Mouse (Mus musculus) gastrocnemius, postnatal 4 days (tissue): ENCODE measurements around the gene Carhsp1. TPM values are rescaled to one million over a fixed set of nuclear protein-coding genes. Genes with fewer than 3 reads are reported as not detected.

Experiments used
- DNase-seq, 2 experiments: peaks; one replicate each; pipeline ENCODE4 v3.0.0; 2021 to 2022; ENCODE audit warnings: low spot score in 2 of 2, mixed read lengths in 2 of 2
- microRNA-seq: library from miRNA; unstranded; fragments of <30 nt; microRNA quantifications from one replicate; pipeline ENCODE4 v1.2.0, GENCODE M21; 2021
- total RNA-seq, 2 experiments: library from RNA; stranded (reverse); gene quantifications; 2 replicates each; pipeline ENCODE4 v1.2.3; 2021

Gene Carhsp1
- total RNA-seq, 2 experiments from 2014 or later = 44.8 to 49.2 TPM

GRCm38 (mm10) chr16:8643855-8644254, 28.1 kb downstream of the Carhsp1 start:
- DNase-seq = no peak

- DNase-seq = no peak
Observed at GRCm38 (mm10) chr16:8639466-8640191, 32.3 kb downstream of the Carhsp1 start.

- no peak for DNase-seq
Observed at GRCm38 (mm10) chr16:8638131-8638530, 33.8 kb downstream of the Carhsp1 start.

- peak; percentile 49 to 83 for DNase-seq
Observed at GRCm38 (mm10) chr16:8637217-8638051, 34.5 kb downstream of the Carhsp1 start, which contains the start of the genes Pmm2 and Tmem186. Gene Pmm2 (plus strand): TSS chr16:8637674. Gene Tmem186 (minus strand): TSS chr16:8637712.

GRCm38 (mm10) chr16:8636867-8637216, 35.1 kb downstream of the Carhsp1 start:
- DNase-seq = no peak

GRCm38 (mm10) chr16:8631428-8631827, 40.5 kb downstream of the Carhsp1 start:
- no peak for DNase-seq

- no peak for DNase-seq
Observed at GRCm38 (mm10) chr16:8630419-8630818, 41.5 kb downstream of the Carhsp1 start.

GRCm38 (mm10) chr16:8620315-8621115, 51.4 kb downstream of the Carhsp1 start:
- DNase-seq = no peak

- DNase-seq = no peak
Observed at GRCm38 (mm10) chr16:8619659-8620314, 52.2 kb downstream of the Carhsp1 start.

GRCm38 (mm10) chr16:8613447-8613846, 58.5 kb downstream of the Carhsp1 start:
- no peak for DNase-seq

GRCm38 (mm10) chr16:8613039-8613438, 58.9 kb downstream of the Carhsp1 start:
- no peak for DNase-seq

- no peak for DNase-seq
Observed at GRCm38 (mm10) chr16:8612214-8613005, 59.5 kb downstream of the Carhsp1 start.

GRCm38 (mm10) chr16:8610397-8610796, 61.6 kb downstream of the Carhsp1 start:
- no peak for DNase-seq

Small RNAs within 50 kb of the gene (microRNA-seq; reads per million reads assigned to microRNA genes)
- gene Gm22137 = not detected

Other genes starting within 250 kb of the Carhsp1 start
- gene Tmem114, start 247.0 kb downstream of the Carhsp1 start, total RNA-seq = not detected
- gene Mettl22, start 201.4 kb downstream of the Carhsp1 start, total RNA-seq = 10 to 100 TPM; 46.6 to 51.5 TPM
- gene Abat, start 158.7 kb downstream of the Carhsp1 start, total RNA-seq = 10 to 100 TPM in 1 of 2 experiments, 1 to 10 TPM in 1; 9.7 to 10.5 TPM
- gene Pmm2, start 34.5 kb downstream of the Carhsp1 start, total RNA-seq = 10 to 100 TPM; 33.6 to 34.3 TPM
- gene Tmem186, start 34.4 kb downstream of the Carhsp1 start, total RNA-seq = 10 to 100 TPM in 1 of 2 experiments, 1 to 10 TPM in 1; 9.3 to 10.6 TPM
- gene Gm5767, start 8.6 kb upstream of the Carhsp1 start, total RNA-seq = under 1 TPM in 1 of 2 experiments, not detected in 1; 0.49 TPM
- gene Usp7, start 120.2 kb upstream of the Carhsp1 start, total RNA-seq = 10 to 100 TPM; 76.9 to 89.0 TPM
- gene 1810013L24Rik, start 157.9 kb upstream of the Carhsp1 start, total RNA-seq = 10 to 100 TPM; 65.8 to 72.2 TPM